Mouse (Mus musculus) monocyte, adult 2 months (primary cell): ENCODE data around the gene Laptm5.

Experiments used
- DNase-seq, 2 experiments: peaks; one replicate each; pipeline ENCODE4 v3.0.0; 2022; ENCODE audit warnings: low spot score in 2 of 2, low read depth in 1 of 2

Laptm5 gene

DNA sequence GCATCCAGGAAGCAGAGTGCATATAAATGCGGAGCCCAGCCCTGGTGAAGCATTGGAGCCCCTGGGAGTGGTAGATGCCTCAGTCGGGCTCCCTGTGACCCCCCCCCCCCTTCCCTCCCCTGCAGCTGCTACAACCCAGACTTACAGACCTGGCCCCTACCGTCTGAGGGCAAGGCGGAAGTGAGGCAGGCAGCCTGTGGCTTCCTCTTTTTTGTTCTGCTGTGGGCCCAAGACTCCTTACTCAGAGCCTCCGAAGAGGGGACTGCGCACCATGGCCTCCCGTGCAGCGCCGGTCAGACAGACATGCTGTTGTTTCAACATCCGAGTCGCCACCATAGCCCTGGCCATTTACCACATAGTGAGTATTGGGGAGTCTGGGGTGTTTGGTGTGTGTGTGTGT is at the start of gene Laptm5:
Gene Laptm5 (plus strand): TSS at position 49 of the 400 bp plus-strand sequence.
- DNase-seq = peak; percentile 75 to 77

- no peak for DNase-seq
Measured at GRCm38 (mm10) chr4:130865460-130865859, 47.5 kb upstream of the Laptm5 start.

- no peak for DNase-seq
Measured at GRCm38 (mm10) chr4:130865901-130866371, 47.0 kb upstream of the Laptm5 start.

DNA sequence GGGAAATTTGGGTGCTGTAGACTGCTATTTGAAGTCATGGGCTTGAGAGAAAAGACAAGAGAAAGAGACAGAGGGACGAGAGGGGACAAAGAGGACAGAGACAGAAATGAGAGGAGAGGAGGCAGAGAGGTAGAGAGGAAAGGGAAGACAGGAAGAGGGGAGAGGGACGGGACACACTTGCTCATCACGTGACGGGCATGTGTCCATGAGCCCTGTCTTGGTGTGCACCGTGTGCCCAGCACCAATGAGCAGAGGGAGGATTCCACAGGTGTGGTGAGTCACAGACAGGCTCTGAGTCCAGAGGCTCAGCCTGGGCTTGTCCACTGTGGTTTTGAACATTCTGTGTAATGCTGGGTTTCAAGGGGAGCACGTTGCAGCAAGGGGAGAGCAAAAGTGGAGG is 45.0 kb upstream of the Laptm5 start:
- no peak for DNase-seq

DNA sequence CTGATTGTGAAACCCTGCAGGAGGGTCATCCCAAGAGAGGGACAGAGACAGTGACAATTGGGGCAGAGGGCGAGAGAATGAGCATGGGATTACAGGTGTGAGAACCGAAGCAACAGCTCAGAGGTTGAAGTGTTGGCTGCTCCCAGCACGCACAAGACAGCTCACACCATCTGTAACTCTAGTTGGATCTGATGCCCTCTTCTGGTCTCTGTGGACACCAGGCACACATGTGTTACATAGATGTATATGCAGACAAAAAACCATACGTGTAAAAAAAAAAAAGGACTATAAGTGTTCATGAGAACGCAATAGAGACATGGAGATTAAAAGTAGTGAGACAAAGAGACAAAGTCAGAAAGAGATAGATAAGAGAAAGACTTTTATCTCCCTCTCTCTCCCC is 44.1 kb upstream of the Laptm5 start:
- no peak for DNase-seq

- no peak for DNase-seq
Measured at GRCm38 (mm10) chr4:130872414-130872813, 40.5 kb upstream of the Laptm5 start.

- DNase-seq = no peak
Measured at GRCm38 (mm10) chr4:130873440-130873839, 39.5 kb upstream of the Laptm5 start.

DNA sequence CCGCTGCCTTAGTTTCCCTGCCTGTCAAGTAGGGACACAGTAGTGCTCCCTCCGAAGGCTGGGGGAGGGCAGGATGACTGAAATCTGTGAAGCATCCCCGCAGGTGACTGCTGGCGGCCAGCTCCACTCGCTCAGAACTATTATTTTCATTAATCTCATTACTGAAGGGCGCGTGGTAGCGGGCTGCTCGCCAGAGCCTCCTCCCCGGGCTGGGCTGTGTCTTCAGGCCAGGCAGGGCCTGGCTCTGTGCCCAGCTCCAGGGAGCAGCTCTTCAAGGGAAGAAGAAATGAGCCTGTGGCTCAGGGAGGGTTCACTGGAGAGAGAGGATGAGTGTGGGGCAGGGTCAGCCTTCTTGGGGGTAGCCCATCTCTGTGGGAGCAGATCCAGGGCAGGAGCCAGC is 38.3 kb upstream of the Laptm5 start:
- no peak for DNase-seq

DNA sequence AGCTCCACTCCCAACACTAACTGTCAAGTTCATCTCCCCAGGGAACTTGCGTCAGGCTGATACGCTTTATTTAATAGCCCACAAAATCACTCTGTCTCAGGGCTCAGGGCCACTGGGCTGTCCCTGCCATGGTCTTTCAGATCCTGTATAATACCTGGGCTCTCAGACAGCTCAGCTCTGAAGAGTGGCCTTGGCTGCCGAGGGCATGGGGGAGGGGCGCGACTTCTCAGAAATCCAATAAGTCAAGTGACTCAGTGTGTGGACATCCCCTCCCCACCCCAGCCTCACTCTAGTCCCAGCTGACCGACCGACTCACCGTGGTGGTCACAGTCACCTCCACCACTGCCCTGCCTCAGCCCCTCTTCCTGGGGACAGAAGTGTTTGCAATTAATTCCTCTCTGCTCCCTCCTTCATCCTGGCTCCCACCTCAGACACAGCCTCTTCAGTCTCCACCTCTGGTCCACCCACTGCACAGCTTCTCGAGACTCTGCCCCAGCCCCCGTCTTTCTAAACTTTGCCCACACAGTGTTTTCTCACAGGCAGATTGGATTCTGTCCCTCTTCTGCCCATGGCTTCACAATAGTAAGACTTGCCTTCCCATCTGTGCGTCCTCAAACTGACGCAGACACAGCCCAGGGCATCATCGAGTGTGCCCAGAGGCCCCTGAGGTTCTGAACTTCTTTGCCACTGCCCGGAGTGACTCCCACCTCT is 36.8 kb upstream of the Laptm5 start:
- no peak for DNase-seq

GRCm38 (mm10) chr4:130878273-130879047 is 34.5 kb upstream of the Laptm5 start:
- peak; percentile 37 to 77 for DNase-seq

DNA sequence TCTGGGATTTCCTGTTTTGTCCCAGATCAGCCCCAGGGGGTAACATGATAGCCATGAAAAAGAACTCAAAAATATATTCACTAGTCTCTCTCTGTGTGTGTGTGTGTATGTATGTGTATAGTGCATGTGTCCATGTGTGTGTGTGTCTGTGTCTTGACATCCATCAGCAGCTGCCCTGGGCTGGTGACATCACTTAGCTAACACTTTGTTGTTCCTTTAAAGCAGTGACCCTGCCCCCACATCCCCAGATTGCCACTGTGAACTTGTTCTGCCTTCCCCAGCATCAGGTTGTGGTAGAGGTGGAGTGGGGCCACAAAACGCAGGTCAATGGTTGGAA is 33.9 kb upstream of the Laptm5 start:
- DNase-seq = no peak

DNA sequence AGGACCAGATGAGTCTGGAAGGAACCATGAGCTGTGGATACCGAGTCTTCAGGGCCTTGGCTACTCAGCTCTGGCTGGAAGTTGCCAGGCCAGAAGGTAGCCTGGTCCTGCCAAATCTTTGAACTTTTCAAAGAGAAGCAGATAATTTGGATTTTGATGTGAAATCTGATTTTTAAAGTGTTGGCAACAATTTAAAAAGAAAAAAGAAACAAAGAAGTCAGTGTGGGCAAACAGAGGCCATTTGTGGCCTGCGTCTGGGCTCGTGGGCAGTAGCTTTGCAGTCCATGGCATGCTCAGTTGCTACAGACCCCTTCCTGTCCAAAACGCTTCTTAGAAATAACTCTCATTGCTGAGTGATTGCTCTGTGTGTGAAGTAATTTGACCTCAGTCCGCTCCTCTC is 31.6 kb upstream of the Laptm5 start:
- DNase-seq = no peak

DNA sequence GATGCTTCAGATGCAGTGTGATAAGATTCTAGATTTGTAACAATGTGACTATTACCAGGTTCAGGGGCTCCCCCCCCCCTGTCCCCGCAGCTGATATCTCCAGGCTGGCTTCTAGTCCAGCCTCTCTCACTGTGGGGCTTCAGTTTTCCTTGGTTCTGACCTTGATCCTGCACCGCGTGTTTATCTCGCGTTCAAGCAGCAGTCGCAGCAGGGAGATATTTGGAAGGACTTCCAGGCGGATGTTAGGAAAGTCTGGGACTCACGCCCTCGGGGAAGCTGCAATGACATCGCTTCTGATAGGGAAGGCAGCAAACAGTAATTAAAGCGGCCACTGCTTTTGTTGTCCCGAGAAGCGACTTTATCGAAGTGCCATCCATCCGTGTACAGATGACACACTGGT is 30.2 kb upstream of the Laptm5 start:
- DNase-seq = no peak

DNA sequence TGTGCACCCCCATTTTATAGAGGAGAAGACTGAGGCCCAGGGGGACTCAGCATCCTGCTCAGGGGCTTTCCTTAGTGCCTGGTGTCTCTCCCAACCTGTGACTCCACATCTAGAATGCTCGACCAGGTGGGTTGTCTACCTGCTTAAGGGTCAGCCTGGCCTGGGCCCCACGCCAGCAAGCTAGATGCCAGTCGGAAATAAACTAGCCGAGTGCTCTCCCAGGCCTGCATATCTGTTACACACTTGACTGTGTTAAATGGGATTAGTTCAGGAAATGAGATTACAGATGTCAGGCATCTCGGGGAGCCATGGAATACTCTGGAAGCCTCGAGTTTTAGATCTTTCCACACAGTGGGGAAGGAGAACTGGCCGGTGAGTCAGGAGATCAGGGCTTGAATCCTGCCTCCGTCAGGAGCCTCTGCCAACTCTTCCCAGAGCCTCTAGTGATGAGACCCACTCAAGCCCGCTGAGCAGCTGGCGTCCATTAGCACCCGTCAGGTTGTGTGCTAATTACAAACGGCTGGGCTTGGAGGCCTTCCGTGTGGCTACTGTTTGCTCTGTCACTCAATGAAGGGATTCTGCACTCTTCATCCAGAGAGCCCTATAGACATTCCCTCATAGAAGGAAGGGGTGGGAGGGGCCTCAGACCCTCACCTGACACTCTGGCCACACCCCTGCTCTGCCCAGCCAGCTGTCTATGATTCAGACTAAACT is 28.9 kb upstream of the Laptm5 start:
- no peak for DNase-seq

DNA sequence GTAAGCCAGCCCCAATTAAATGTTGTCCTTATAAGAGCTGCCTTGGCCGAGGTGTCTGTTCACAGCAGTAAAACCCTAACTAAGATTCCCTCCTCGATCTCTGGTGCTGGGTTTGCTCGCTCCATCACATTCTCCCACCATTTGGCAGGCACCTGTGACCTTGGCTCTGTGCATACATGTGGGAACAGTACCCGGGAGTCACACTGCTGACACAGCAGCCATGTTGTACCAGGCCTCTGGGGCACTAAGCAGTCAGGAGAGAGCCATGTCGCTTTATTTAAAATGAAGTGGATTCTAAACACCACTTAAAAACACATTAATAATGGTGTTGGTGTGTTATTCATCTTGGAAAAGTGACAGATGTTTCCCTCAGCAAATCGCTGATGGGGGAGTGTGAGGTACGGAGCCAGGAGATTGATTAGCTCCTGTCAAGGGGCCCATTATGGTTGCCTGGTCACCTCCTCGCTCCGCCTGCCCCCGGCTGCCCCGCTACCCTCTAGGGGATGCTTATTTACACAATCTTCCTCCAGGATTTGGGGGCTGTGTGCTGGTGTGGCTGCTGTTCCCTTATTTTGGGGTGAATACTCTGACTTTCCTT is 25.7 kb upstream of the Laptm5 start:
- no peak for DNase-seq

DNA sequence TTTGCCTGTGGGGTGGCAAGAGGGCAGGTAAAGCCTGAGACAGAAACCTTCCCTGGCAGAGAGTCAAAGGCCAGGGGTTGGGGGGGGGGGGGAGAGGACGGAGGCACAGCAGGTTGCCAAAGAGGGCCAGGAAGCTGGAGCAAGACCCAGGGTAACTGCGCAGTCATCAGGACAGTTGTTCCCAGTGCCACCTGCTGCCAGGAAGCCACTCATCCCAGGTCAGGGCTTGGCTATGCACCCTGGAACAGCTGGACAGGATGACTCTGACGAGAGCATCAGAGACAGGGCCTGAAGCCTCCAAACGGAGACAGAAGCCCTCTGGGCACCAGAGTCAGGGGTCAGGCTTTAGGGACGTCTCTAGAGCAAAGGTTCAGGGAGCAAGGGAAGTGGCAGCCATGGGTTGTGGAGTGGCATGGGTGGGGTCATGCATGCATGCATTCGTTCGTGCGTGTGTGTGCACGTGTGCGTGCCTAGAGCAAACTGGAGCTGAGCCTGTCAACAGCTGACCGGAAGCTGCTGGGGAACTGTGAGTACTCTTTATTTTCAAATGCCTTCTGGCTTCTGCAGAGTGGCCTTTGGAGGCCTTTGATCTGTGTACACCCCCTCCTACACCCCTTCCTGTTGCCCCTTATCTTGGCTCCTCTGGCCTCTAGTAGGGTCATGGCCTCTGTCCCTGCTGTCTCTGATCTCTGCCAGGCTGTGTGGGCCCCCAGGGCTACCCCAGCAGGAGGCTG is 23.0 kb upstream of the Laptm5 start:
- no peak for DNase-seq

GRCm38 (mm10) chr4:130890511-130890840 is 22.4 kb upstream of the Laptm5 start:
- DNase-seq = no peak

DNA sequence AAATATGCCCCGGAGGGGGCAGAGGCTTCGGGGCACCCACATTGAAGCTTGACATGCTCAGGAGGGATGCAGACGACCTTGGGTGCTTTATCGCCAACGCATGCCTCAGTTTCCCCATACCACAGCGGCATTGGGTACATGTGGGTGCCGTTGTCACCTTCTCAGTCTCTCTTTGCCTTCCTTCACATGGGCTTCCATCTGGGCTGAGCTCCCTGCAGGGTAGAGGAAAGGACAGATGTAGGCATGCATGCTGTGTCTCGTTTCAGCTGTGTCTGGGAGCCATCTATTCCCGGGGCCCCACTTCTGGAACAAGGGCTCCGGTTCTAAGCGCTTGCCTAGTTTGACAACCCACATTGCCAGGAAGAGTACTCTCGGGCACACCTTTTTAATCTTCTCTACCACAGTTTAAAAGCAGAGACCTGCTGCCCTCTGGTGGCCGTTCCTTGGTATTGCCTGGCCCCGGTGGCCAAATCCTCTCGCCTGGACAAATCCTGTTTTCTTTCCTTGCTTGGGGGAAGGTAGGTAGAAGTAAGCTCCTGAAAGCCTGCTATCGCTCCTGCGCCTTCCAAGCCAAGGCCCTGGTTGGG is 20.8 kb upstream of the Laptm5 start:
- peak in 1 of 2 experiments; percentile 57 for DNase-seq

- no peak for DNase-seq
Measured at GRCm38 (mm10) chr4:130893688-130894087, 19.2 kb upstream of the Laptm5 start.

DNA sequence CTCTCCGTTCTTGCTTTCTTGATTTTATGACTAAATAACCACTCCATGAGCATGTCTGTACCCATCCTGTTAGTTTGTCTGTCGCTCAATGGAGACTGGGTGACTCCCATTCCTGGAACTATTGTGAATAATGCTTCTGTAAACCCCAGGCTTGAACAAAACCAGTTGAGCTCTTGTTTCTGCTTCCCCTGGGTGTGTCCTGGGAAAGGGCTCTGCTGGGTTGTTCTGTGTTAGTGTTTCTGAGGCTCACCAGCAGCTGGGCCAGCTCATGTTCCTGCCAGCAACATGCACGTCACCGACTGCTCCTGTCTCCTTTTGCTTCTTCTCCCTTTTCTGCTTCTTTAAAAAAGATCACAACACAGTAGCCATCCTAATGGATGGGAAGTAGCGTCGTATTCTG is 17.2 kb upstream of the Laptm5 start:
- DNase-seq = no peak

DNA sequence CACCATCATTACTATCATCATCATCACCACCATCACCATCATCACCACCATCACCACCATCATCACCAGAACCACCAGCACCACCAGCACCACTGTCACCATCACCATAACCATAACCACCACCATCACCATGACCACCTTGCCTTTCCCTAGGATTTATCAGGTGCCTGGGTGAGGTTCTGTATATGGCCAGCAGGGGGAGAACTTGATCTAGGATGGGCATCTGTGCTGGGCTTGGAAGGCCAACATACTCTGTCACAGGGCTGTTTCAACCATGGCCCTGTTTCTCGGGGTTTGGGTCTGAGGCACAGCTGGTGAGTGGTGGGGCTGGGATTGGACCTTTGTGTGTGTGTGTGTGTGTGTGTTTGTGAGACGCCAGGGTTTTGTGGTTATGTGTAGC is 16.6 kb upstream of the Laptm5 start:
- peak in 1 of 2 experiments; percentile 73 for DNase-seq
